Mouse (Mus musculus) ES-Bruce4 (cell line): ENCODE data around the gene Zfp319. TPM values are rescaled to one million over a fixed set of nuclear protein-coding genes. Genes with fewer than 3 reads are reported as not detected.

Source experiments
- H3K27ac ChIP-seq: 2 replicates; pipeline ENCODE4 v1.5.1; 2012; ENCODE audit warnings: low read length, inconsistent platforms; ENCODE audit not compliant: insufficient read depth
- H3K27me3 ChIP-seq: 2 replicates; pipeline ENCODE4 v1.6.1; 2012; ENCODE audit warnings: mild to moderate bottlenecking, low read length, inconsistent platforms; ENCODE audit not compliant: control insufficient read depth, poor library complexity, insufficient read depth, severe bottlenecking
- H3K36me3 ChIP-seq: 2 replicates; pipeline ENCODE4 v1.6.1; 2012; ENCODE audit warnings: inconsistent platforms, mild to moderate bottlenecking, low read length, moderate library complexity; ENCODE audit not compliant: control insufficient read depth, poor library complexity, insufficient read depth, severe bottlenecking
- H3K4me1 ChIP-seq: one replicate; pipeline ENCODE4 v1.8.1; 2011; ENCODE audit warnings: low read length; ENCODE audit not compliant: control insufficient read depth, insufficient read depth
- H3K4me3 ChIP-seq: 2 replicates; pipeline ENCODE4 v1.5.1; 2011; ENCODE audit warnings: low read depth, mild to moderate bottlenecking, low read length
- H3K9ac ChIP-seq: 2 replicates; pipeline ENCODE4 v1.6.1; 2012; ENCODE audit warnings: low read depth, mild to moderate bottlenecking, inconsistent platforms; ENCODE audit not compliant: poor library complexity, severe bottlenecking
- H3K9me3 ChIP-seq: replicated peaks from 2 replicates; pipeline ENCODE4 v1.6.1; 2012; ENCODE audit warnings: mild to moderate bottlenecking, low read length, inconsistent platforms; ENCODE audit not compliant: control insufficient read depth, poor library complexity, insufficient read depth, severe bottlenecking
- CTCF ChIP-seq: IDR thresholded peaks from one replicate; pipeline ENCODE4 v1.8.1; 2011; ENCODE audit warnings: low read depth, low read length
- EP300 ChIP-seq: IDR thresholded peaks from 2 replicates; pipeline ENCODE4 v1.6.1; 2011; ENCODE audit warnings: low read depth, low read length; ENCODE audit not compliant: insufficient read depth
- POLR2A ChIP-seq: IDR thresholded peaks from one replicate; pipeline ENCODE4 v1.8.1; 2011; ENCODE audit warnings: low read length; ENCODE audit not compliant: insufficient read depth
- polyA plus RNA-seq: library from polyadenylated mRNA; stranded (reverse); fragments of >200 nt; gene quantifications from 2 replicates; pipeline ENCODE4 v1.2.4, GENCODE M21; 2011; ENCODE audit warnings: low read depth; ENCODE audit not compliant: missing spikeins, insufficient read depth, insufficient read length

The Zfp319 gene
- polyA plus RNA-seq, 1 experiment, result 2.8 TPM

GRCm38 (mm10) chr8:95375374-95375930, 43.7 kb upstream of the Zfp319 start:
- H3K27ac ChIP-seq, result no peak overlapping the region
- H3K36me3 ChIP-seq, result no peaks in the 10 kb centered on the region
- no peaks in the 10 kb centered on the region for H3K9me3 ChIP-seq
- no peak overlapping the region for H3K4me3 ChIP-seq
- TF ChIP-seq CTCF, result no peak
- TF ChIP-seq POLR2A, result no peak
- TF ChIP-seq EP300, result no peak
- no peaks in the 10 kb centered on the region for H3K27me3 ChIP-seq
- H3K4me1 ChIP-seq, result peaks cover 2% of the 10 kb centered on the region
- H3K9ac ChIP-seq, result no peak overlapping the region

- no peak overlapping the region for H3K4me3 ChIP-seq
- H3K4me1 ChIP-seq, result peaks cover 2% of the 10 kb centered on the region
- no peaks in the 10 kb centered on the region for H3K27me3 ChIP-seq
- TF ChIP-seq EP300 (no peak), CTCF (no peak), POLR2A (no peak)
- H3K36me3 ChIP-seq, result no peaks in the 10 kb centered on the region
- no peak overlapping the region for H3K9ac ChIP-seq
- H3K9me3 ChIP-seq, result no peaks in the 10 kb centered on the region
- no peak overlapping the region for H3K27ac ChIP-seq
Observed at GRCm38 (mm10) chr8:95374429-95374828, 42.7 kb upstream of the Zfp319 start.

- Histone ChIP-seq H3K36me3 (no peaks in the 10 kb centered on the region), H3K4me1 (peaks cover 2% of the 10 kb centered on the region), H3K9ac (no peak overlapping the region), H3K9me3 (no peaks in the 10 kb centered on the region), H3K27me3 (no peaks in the 10 kb centered on the region), H3K27ac (no peak overlapping the region), H3K4me3 (no peak overlapping the region)
- TF ChIP-seq POLR2A (no peak), CTCF (no peak), EP300 (no peak)
Observed at GRCm38 (mm10) chr8:95373389-95374002, 41.7 kb upstream of the Zfp319 start.

GRCm38 (mm10) chr8:95369581-95370326, 38.0 kb upstream of the Zfp319 start:
- Histone ChIP-seq H3K9me3 (no peaks in the 10 kb centered on the region), H3K4me3 (peak overlapping the region; percentile 41), H3K4me1 (peaks cover 2% of the 10 kb centered on the region), H3K27ac (no peak overlapping the region), H3K27me3 (no peaks in the 10 kb centered on the region), H3K36me3 (no peaks in the 10 kb centered on the region), H3K9ac (peak overlapping the region; percentile 71)
- TF ChIP-seq CTCF (no peak), POLR2A (peak; percentile 71), EP300 (no peak)

- Histone ChIP-seq H3K9me3 (no peaks in the 10 kb centered on the region), H3K27me3 (no peaks in the 10 kb centered on the region), H3K36me3 (no peaks in the 10 kb centered on the region), H3K27ac (no peak overlapping the region), H3K4me1 (no peaks in the 10 kb centered on the region), H3K4me3 (no peak overlapping the region), H3K9ac (no peak overlapping the region)
- TF ChIP-seq EP300 (no peak), POLR2A (no peak), CTCF (no peak)
Observed at GRCm38 (mm10) chr8:95363849-95364248, 32.1 kb upstream of the Zfp319 start.

GRCm38 (mm10) chr8:95362272-95362671, 30.5 kb upstream of the Zfp319 start:
- Histone ChIP-seq H3K27ac (no peak overlapping the region), H3K4me3 (no peak overlapping the region), H3K4me1 (peaks cover 4% of the 10 kb centered on the region), H3K9ac (no peak overlapping the region), H3K36me3 (no peaks in the 10 kb centered on the region), H3K27me3 (no peaks in the 10 kb centered on the region), H3K9me3 (no peaks in the 10 kb centered on the region)
- TF ChIP-seq EP300 (no peak), CTCF (no peak), POLR2A (no peak)
